Mouse (Mus musculus) lung, embryonic 14.5 days (tissue): ENCODE results near the gene Npcd. TPM values are rescaled to one million over a fixed set of nuclear protein-coding genes. Genes with fewer than 3 reads are reported as not detected.

Experiments used
- ATAC-seq: fragments of 200-750 bp; cut with Nextera tagmentation; 2 replicates; pipeline ENCODE4 v1.8.0; 2017; ENCODE audit warnings: mild to moderate bottlenecking, moderate TSS enrichment, moderate library complexity; ENCODE audit not compliant: insufficient read depth
- DNase-seq: peaks from one replicate; pipeline ENCODE4 v3.0.0-alpha.2; 2015
- H3K27ac ChIP-seq: fragments of 300-500 bp; sonication (generic); 2 replicates; pipeline ENCODE4 v1.5.1; 2014; ENCODE audit warnings: low read depth, mild to moderate bottlenecking, moderate library complexity
- H3K27me3 ChIP-seq: fragments of 300-500 bp; sonication (generic); 2 replicates; pipeline ENCODE4 v1.6.1; 2014; ENCODE audit warnings: low read length, control low read depth; ENCODE audit not compliant: insufficient read depth
- H3K36me3 ChIP-seq: fragments of 300-500 bp; sonication (generic); 2 replicates; pipeline ENCODE4 v1.6.1; 2014; ENCODE audit warnings: control low read depth; ENCODE audit not compliant: insufficient read depth
- H3K4me1 ChIP-seq: fragments of 300-500 bp; sonication (generic); 2 replicates; pipeline ENCODE4 v1.6.1; 2014; ENCODE audit warnings: antibody characterized with exemption, control low read depth; ENCODE audit not compliant: insufficient read depth
- H3K4me2 ChIP-seq: fragments of 300-500 bp; sonication (generic); 2 replicates; pipeline ENCODE4 v1.6.1; 2014; ENCODE audit warnings: mild to moderate bottlenecking
- H3K4me3 ChIP-seq: fragments of 300-500 bp; sonication (generic); 2 replicates; pipeline ENCODE4 v1.5.1; 2014; ENCODE audit warnings: low read depth, low read length
- H3K9ac ChIP-seq: fragments of 300-500 bp; sonication (generic); 2 replicates; pipeline ENCODE4 v1.6.1; 2014
- H3K9me3 ChIP-seq: fragments of 300-500 bp; sonication (generic); 2 replicates; pipeline ENCODE4 v1.6.1; 2016; ENCODE audit warnings: low read depth, low read length, control low read depth
- CTCF ChIP-seq: IDR thresholded peaks from 2 replicates; pipeline ENCODE4 v1.5.1; 2016; ENCODE audit warnings: antibody characterized with exemption, low read depth
- WGBS: fragments of 180-500 bp; shearing (Covaris S2); extraction: QIAGEN DNeasy Blood & Tissue Kit; methylation state at CpG from one replicate; pipeline ENCODE4 v1.1.7; 2014; 5-methylcytosine and 5-hydroxymethylcytosine counted together
- polyA plus RNA-seq: library from polyadenylated mRNA; unstranded; fragments of >200 nt; fragmentation: Nextera tagmentation; extraction: Ambion mirVana; gene quantifications from 2 replicates; pipeline ENCODE4 v1.2.1, GENCODE M21; 2014

Gene Npcd
- polyA plus RNA-seq, 1 experiment from 2014 or later: not detected

DNA sequence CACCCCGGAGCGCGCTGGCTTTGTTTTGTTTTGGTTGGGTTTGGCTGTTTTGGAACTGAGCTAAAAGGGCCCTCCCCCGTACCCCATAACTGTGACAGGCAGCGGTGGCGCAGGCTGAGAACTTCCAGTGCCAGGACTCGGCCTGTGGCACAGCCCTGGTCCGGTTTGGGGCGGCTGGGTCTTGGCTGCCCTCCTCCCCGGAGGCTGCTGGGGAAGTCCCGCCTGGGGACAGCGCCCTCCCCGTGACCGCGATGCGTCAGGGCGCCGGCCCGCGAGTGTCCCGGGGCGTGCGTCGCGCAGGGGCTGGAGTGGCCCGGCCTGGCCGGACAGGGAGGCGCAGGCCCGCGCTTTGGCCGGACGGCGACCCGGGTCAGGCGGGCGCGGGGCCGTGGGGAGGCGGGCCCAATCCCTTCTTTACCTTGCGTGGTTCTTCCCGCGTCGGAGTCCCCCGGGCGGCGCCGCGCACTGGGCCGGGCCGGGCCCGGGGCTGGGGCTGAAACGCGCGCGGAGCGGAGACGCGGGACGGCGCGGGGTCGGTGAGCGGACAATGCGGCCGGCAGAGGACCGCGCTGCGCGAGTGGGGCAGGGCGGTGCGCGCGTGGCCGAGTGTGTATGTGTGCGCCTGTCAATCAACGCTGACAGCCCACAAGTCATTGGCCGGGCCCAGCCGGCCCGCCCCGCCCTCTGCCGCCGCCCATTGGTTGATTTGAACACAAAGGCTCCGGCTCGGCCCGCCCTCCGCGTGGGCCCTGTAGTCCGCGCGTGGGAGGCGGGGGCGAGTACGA lies 91.9 kb downstream of the Npcd start, which contains the start of gene Sun2:
TSS of gene Sun2 (minus strand) at position 616 of the 785 bp plus-strand sequence.
- H3K9me3 ChIP-seq: no peaks in the 10 kb centered on the region
- WGBS: under 1% methylated on average over 93 of the region's 93 CpGs
- peak; percentile 92 for DNase-seq
- no peaks in the 10 kb centered on the region for H3K27me3 ChIP-seq
- peaks cover 11% of the 10 kb centered on the region for H3K4me1 ChIP-seq
- peak within 1 kb of the TSS; percentile 98 for H3K4me3 ChIP-seq
- ATAC-seq: peak; percentile 93
- H3K9ac ChIP-seq: peak within 1 kb of the TSS; percentile 90
- peak within 1 kb of the TSS; percentile 75 for H3K4me2 ChIP-seq
- peaks cover 26% of the 10 kb centered on the region for H3K36me3 ChIP-seq
- TF ChIP-seq CTCF: no peak
- H3K27ac ChIP-seq: peak within 1 kb of the TSS; percentile 64

DNA sequence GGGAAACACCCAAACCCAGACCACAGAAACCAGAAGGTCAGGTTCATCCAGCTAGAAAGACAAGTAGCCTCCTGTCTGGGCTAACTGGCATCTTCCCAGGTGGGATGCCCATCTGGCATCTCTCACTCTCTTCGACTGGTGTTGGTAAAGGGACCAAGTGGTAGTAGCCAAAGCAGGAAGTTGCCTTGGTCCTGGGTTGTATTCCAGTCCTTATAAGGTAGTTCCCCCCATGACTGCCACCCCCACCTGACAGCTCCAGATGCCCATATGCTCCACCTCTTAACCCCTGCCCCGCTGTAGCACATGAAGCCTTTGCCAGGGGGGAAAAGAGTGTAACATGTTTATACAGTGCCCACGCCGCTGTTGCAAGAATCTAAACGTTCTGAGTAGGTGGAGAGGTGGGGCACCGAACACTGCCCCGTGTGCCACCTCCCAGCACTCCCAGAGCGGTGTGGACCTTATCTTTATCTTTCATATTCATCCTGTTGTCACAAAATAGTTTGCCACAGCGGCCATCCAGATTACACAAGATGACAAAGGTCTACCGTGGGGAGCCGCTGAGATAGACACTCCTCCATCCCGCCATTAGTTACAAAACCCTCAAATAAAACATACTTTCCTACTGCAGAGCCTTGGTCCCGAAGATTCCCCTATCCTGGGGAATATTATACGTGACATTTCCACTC lies 92.7 kb downstream of the Npcd start:
- peak overlapping the region; percentile 75 for H3K4me2 ChIP-seq
- H3K27me3 ChIP-seq: no peaks in the 10 kb centered on the region
- H3K9me3 ChIP-seq: no peaks in the 10 kb centered on the region
- ATAC-seq (no peak), DNase-seq (peak; percentile 23)
- peaks cover 34% of the 10 kb centered on the region for H3K36me3 ChIP-seq
- peak overlapping the region; percentile 64 for H3K27ac ChIP-seq
- WGBS: 10% methylated on average over 14 of the region's 14 CpGs
- peaks cover 11% of the 10 kb centered on the region for H3K4me1 ChIP-seq
- no peak for TF ChIP-seq CTCF
- peak overlapping the region; percentile 90 for H3K9ac ChIP-seq
- H3K4me3 ChIP-seq: peak overlapping the region; percentile 98

DNA sequence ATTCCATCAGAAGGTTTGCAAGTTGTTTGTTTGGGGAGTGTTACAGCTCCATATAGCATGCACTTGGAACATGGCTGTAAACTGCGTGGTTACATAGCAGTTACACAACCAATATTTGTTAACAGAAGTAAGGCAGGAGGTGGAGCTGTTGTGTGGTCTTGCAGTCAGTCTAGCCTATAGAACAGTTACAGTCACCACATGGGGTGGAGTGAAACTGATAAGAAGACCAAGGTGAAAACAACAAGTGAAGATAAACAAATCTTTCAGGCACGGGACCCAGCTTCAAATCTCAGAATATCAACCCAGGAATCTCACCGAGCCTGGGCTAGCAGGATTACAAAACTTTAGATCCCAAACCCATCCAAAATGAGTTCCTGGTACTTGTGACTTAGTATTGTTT lies 93.3 kb downstream of the Npcd start:
- Histone ChIP-seq H3K4me1 (peaks cover 11% of the 10 kb centered on the region), H3K27me3 (no peaks in the 10 kb centered on the region), H3K4me3 (peak overlapping the region; percentile 98), H3K4me2 (peak overlapping the region; percentile 75), H3K36me3 (peaks cover 37% of the 10 kb centered on the region), H3K9ac (peak overlapping the region; percentile 90; the same call in 1 of the 2 replicates), H3K9me3 (no peaks in the 10 kb centered on the region), H3K27ac (no peak overlapping the region)
- ATAC-seq (no peak), DNase-seq (no peak)
- no peak for TF ChIP-seq CTCF
- 53% methylated on average over 3 of the region's 3 CpGs for WGBS

Other genes starting within 250 kb of the Npcd start
- gene Dmc1, start 229.1 kb downstream of the Npcd start, polyA plus RNA-seq: 2.9 and 3.4 TPM in 2 replicates
- gene Fam227a, start 175.3 kb downstream of the Npcd start, polyA plus RNA-seq: 1.4 and 1.5 TPM in 2 replicates
- 51.2 and 52.8 TPM in 2 replicates for gene Cby1, start 175.0 kb downstream of the Npcd start, polyA plus RNA-seq
- 244 and 245 TPM in 2 replicates for gene Tomm22, start 163.4 kb downstream of the Npcd start, polyA plus RNA-seq
- gene Josd1, start 146.3 kb downstream of the Npcd start, polyA plus RNA-seq: 15.0 and 15.2 TPM in 2 replicates
- gene Gtpbp1, start 143.4 kb downstream of the Npcd start, polyA plus RNA-seq: 35.5 and 37.9 TPM in 2 replicates
- gene Sun2, start 91.7 kb downstream of the Npcd start, polyA plus RNA-seq: 7.5 and 8.6 TPM in 2 replicates
- gene Dnal4, start 56.4 kb downstream of the Npcd start, polyA plus RNA-seq: 61.0 and 63.8 TPM in 2 replicates
- gene Nptxr, start 29.5 kb downstream of the Npcd start, polyA plus RNA-seq: 1.7 and 2.0 TPM in 2 replicates
- 43.1 and 47.1 TPM in 2 replicates for gene Cbx6, start 451 bp upstream of the Npcd start, polyA plus RNA-seq
- 19.8 and 23.2 TPM in 2 replicates for gene Apobec3, start 57.4 kb upstream of the Npcd start, polyA plus RNA-seq
- 2.3 TPM in 2 replicates for gene Cbx7, start 136.9 kb upstream of the Npcd start, polyA plus RNA-seq
- 11.6 and 13.0 TPM in 2 replicates for gene Pdgfb, start 180.7 kb upstream of the Npcd start, polyA plus RNA-seq